Mouse (Mus musculus) intestine, embryonic 16.5 days (tissue): ENCODE data around the gene Gm4836. TPM values are rescaled to one million over a fixed set of nuclear protein-coding genes. Genes with fewer than 3 reads are reported as not detected.
"Not testable (repeated sequence)": the region's sequence is repeated elsewhere in the genome, so short reads cannot be mapped to it uniquely, and the experiment has no call there.

Experiments used
- ATAC-seq: fragments of 200-750 bp; cut with Nextera tagmentation; 2 replicates; pipeline ENCODE4 v1.8.0; 2017; ENCODE audit warnings: moderate TSS enrichment, moderate library complexity
- H3K27ac ChIP-seq: fragments of 300-500 bp; sonication (generic); 2 replicates; pipeline ENCODE4 v1.5.1; 2014; ENCODE audit warnings: mild to moderate bottlenecking, low read length
- H3K27me3 ChIP-seq: fragments of 300-500 bp; sonication (generic); replicated peaks from 2 replicates; pipeline ENCODE4 v1.6.1; 2014; ENCODE audit warnings: low read length, control low read depth, mixed read lengths; ENCODE audit not compliant: control insufficient read depth, insufficient read depth
- H3K36me3 ChIP-seq: fragments of 300-500 bp; sonication (generic); 2 replicates; pipeline ENCODE4 v1.6.1; 2014; ENCODE audit warnings: low read length, control low read depth; ENCODE audit not compliant: control insufficient read depth, insufficient read depth
- H3K4me1 ChIP-seq: fragments of 300-500 bp; sonication (generic); 2 replicates; pipeline ENCODE4 v1.6.1; 2014; ENCODE audit warnings: low read length, control low read depth, mixed read lengths; ENCODE audit not compliant: control insufficient read depth, insufficient read depth
- H3K4me2 ChIP-seq: fragments of 300-500 bp; sonication (generic); 2 replicates; pipeline ENCODE4 v1.6.1; 2014; ENCODE audit warnings: low read depth, low read length, control low read depth
- H3K4me3 ChIP-seq: fragments of 300-500 bp; sonication (generic); 2 replicates; pipeline ENCODE4 v1.5.1; 2014; ENCODE audit warnings: mild to moderate bottlenecking, low read length
- H3K9ac ChIP-seq: fragments of 300-500 bp; sonication (generic); 2 replicates; pipeline ENCODE4 v1.6.1; 2014; ENCODE audit warnings: low read depth, low read length
- H3K9me3 ChIP-seq: fragments of 300-500 bp; sonication (generic); 2 replicates; pipeline ENCODE4 v1.6.1; 2016; ENCODE audit warnings: low read length, control low read depth; ENCODE audit not compliant: control insufficient read depth
- WGBS: fragments of 180-500 bp; shearing (Covaris S2); extraction: QIAGEN DNeasy Blood & Tissue Kit; methylation state at CpG from one replicate; pipeline ENCODE4 v1.1.7; 2014; 5-methylcytosine and 5-hydroxymethylcytosine counted together
- polyA plus RNA-seq: library from polyadenylated mRNA; unstranded; fragments of >200 nt; fragmentation: Nextera tagmentation; extraction: Ambion mirVana; gene quantifications from 2 replicates; pipeline ENCODE4 v1.2.1, GENCODE M21; 2015

Gene Gm4836
- polyA plus RNA-seq: not detected in 2 replicates

DNA sequence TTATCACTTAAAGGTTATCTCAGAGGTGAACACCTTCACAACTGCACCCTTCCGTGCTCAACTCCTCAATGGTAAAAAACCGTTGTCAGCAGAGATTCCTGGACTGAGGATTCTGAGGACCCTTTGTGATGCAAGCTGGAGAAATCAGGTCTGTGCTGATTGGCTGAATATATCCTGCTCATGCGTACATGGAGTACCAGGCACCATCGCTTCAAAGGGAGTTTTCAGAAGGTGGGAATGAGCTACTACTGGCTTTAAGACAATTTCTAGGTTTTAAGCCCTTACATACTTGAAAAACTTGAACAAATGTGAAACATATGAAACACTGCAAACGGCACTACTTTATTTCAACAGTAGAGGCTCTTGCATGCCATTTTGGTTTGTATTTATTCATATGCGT, at the start of gene Gm4836:
Gene Gm4836 (minus strand): TSS at position 101 of the 400 bp plus-strand sequence.
- no CpG with 5 or more reads among the region's 6 CpGs for WGBS
- not testable (repeated sequence) for H3K4me3 ChIP-seq, H3K9ac ChIP-seq, H3K27ac ChIP-seq, ATAC-seq, H3K27me3 ChIP-seq, H3K4me2 ChIP-seq, H3K4me1 ChIP-seq, H3K36me3 ChIP-seq, H3K9me3 ChIP-seq
